8 mouse cellular contexts compared by ENCODE assay signal in the genomic region with DNA sequence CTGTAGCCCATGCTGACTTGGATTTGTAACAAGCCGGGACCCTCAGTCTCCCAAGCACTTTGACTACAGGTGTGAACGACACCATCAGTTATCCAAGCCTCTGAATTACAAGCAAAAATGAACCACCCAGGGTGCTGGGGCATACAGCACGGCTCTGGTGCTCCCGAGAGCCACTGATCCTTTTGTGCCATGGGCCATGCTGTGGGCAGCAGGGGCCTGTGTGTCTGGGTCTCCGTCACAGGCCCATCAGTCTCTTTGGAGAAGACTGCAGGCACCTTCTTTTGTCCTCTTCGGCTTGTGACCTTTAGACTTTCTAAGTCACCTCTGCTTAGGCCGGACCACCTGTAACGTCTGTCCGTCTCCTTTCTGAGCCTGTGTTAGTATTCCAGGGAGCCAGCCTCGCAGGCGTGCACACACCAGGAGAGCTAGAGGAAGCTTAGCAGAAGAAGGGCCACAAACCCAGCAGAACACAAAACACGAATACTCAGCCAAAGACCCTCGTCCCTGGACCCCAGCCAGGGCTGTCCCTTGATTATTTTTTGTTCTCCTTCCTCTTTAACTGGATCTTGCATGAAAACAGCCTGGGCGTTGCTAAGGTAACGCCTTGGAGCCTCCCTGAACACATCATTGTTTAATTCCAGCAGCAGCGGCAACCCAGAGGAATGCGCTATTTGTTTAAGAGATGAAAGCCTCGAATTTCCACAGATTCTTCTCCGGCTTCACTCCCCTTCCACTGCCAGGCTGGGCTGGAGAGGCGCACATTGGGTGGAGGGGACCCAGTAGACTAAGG. TPM values are rescaled to one million over a fixed set of nuclear protein-coding genes. Genes with fewer than 3 reads are reported as not detected.
DNase-seq lines count a peak whose midpoint lies in the region; ATAC-seq lines count a peak whose summit lies in the region.

No protein-coding gene starts in this region.

- no peaks in the 10 kb centered on the region for H3K27me3 ChIP-seq in hindbrain, embryonic 13.5 days
- H3K27me3 ChIP-seq in midbrain, embryonic 13.5 days = no peaks in the 10 kb centered on the region

- H3K4me1 ChIP-seq in hindbrain, embryonic 13.5 days (replicated peaks) = peaks cover 38% of the 10 kb centered on the region
- H3K4me1 ChIP-seq in midbrain, embryonic 13.5 days (replicated peaks) = peaks cover 39% of the 10 kb centered on the region

- DNase-seq in kidney, adult 11 months = peak; percentile 44
- DNase-seq in kidney, adult 18-20 months = no peak
- peak; percentile 69 for DNase-seq in forelimb bud, embryonic 11.5 days (ENCODE audit: low read depth, low spot score)
- peak; percentile 31 to 57 for DNase-seq in left cerebral cortex, adult 8-10 months (ENCODE audit: low spot score in 2 of 2)
- DNase-seq in c-Kit-positive CD71-positive TER-119-positive erythroid progenitor cells, embryonic 14.5 days (ENCODE audit: low spot score) = no peak
- no peak for DNase-seq in B cell, adult 2 months

- no peaks in the 10 kb centered on the region for H3K36me3 ChIP-seq in hindbrain, embryonic 13.5 days
- no peaks in the 10 kb centered on the region for H3K36me3 ChIP-seq in midbrain, embryonic 13.5 days

- WGBS in hindbrain, embryonic 13.5 days = 8% methylated on average over 20 of the region's 20 CpGs
- 4% methylated on average over 20 of the region's 20 CpGs for WGBS in midbrain, embryonic 13.5 days

- H3K4me3 ChIP-seq in hindbrain, embryonic 13.5 days = no peak overlapping the region
- H3K4me3 ChIP-seq in midbrain, embryonic 13.5 days (replicated peaks) = no peak overlapping the region

- no peaks in the 10 kb centered on the region for H3K9me3 ChIP-seq in hindbrain, embryonic 13.5 days
- H3K9me3 ChIP-seq in midbrain, embryonic 13.5 days = no peaks in the 10 kb centered on the region

- peak overlapping the region; percentile 87 for H3K27ac ChIP-seq in hindbrain, embryonic 13.5 days
- H3K27ac ChIP-seq in midbrain, embryonic 13.5 days = peak overlapping the region; percentile 75

- peak overlapping the region; percentile 38 for H3K4me2 ChIP-seq in hindbrain, embryonic 13.5 days
- peak overlapping the region; percentile 33 for H3K4me2 ChIP-seq in midbrain, embryonic 13.5 days (replicated peaks)

- peak overlapping the region; percentile 49; the same call in 1 of the 2 replicates for H3K9ac ChIP-seq in hindbrain, embryonic 13.5 days
- no peak overlapping the region for H3K9ac ChIP-seq in midbrain, embryonic 13.5 days (replicated peaks)

- ATAC-seq in hindbrain, embryonic 13.5 days (ENCODE audit: low FRiP score) = peak; percentile 78
- ATAC-seq in midbrain, embryonic 13.5 days = peak; percentile 92

RNA-seq across cellular contexts. Expression of a gene that starts 32.8 kb away (rescaled TPM):
- polyA plus RNA-seq in hindbrain, embryonic 13.5 days (2015; fragmentation: Nextera tagmentation; extraction: Ambion mirVana) = 13.4 and 14.1 TPM in 2 replicates
- total RNA-seq in left cerebral cortex, adult 8-10 months (2022) = 10 to 100 TPM; 20.1 to 23.1 (median 21.0) TPM
- 12.3 and 14.1 TPM in 2 replicates for polyA plus RNA-seq in midbrain, embryonic 13.5 days (2015; fragmentation: Nextera tagmentation; extraction: Ambion mirVana)

Comparison
In these comparisons a context has a peak if more than half of its experiments do, and no peak if none do; other contexts are left out.
1. DNase-seq: peak in kidney, adult 11 months (single experiment), forelimb bud, embryonic 11.5 days (single experiment) and left cerebral cortex, adult 8-10 months (2 of 2); none in kidney, adult 18-20 months (single experiment), c-Kit-positive CD71-positive TER-119-positive erythroid progenitor cells, embryonic 14.5 days (single experiment) and B cell, adult 2 months (0 of 2).